Mouse (Mus musculus): ENCODE measurements around the gene Washc2.

- TF ChIP-seq GATA1 (IDR thresholded peaks at IDR 0.05; ENCODE audit: borderline replicate concordance, low read length) (no peak), FLI1 (IDR thresholded peaks at IDR 0.05; ENCODE audit: low read length) (no peak)
Measured at GRCm38 (mm10) chr6:116265603-116266002, 57.8 kb downstream of the Washc2 start.

Measured in megakaryocyte, embryonic 14.5 days (primary cell).